Comparison of ENCODE assay signal across 25 mouse cellular contexts in genomic region chr10:97466818-97467217, GRCm38 (mm10). TPM values are rescaled to one million over a fixed set of nuclear protein-coding genes. Genes with fewer than 3 reads are reported as not detected.
A peak's percentile ranks its signal among the peaks of the same experiment; 100 is the strongest.
DNase-seq lines count a peak whose midpoint lies in the region; ATAC-seq and TF ChIP-seq lines count a peak whose summit lies in the region.
"Had no signal": no experiment of that assay in that cellular context is flagged by ENCODE, and none has a peak within 500 bp of the region (broad histone marks: within the 10 kb centered on the region; RNA-seq: fewer than 3 reads in every experiment).

No protein-coding gene starts in this region.

- 28% methylated on average over 3 of the region's 3 CpGs for WGBS in kidney, postnatal 0 days

- no peak for ATAC-seq in kidney, postnatal 0 days (replicated peaks; ENCODE audit: low FRiP score, low read depth)
- ATAC-seq: activated CD4-positive, CD25-positive, alpha-beta regulatory T cell, adult 4 months; CD4-positive, CD25-positive, alpha-beta regulatory T cell, adult 4 months; forebrain, embryonic 14.5 days; forebrain, postnatal 0 days; intestine, postnatal 0 days had no signal

- no peak overlapping the region for H3K27ac ChIP-seq in kidney, postnatal 0 days
- H3K27ac ChIP-seq: embryonic facial prominence, embryonic 12.5 days; gastrocnemius, adult 2 months; hindbrain, embryonic 12.5 days; hindbrain, embryonic 15.5 days had no signal

- H3K9me3 ChIP-seq in kidney, postnatal 0 days (replicated peaks; ENCODE audit: low read length), result no peaks in the 10 kb centered on the region
- H3K9me3 ChIP-seq: embryonic facial prominence, embryonic 12.5 days; hindbrain, embryonic 12.5 days; hindbrain, embryonic 15.5 days had no signal

- TF ChIP-seq CTCF in kidney, postnatal 0 days (IDR thresholded peaks at IDR 0.05; ENCODE audit: low read depth), result no peak

- TF ChIP-seq POLR2A in myocyte (IDR thresholded peaks at IDR 0.05; ENCODE audit: insufficient read length, low read depth), result no peak

- H3ac ChIP-seq in myocyte (ENCODE audit: control insufficient read depth, insufficient read length), result no peak overlapping the region

- H3K27me3 ChIP-seq in kidney, postnatal 0 days (ENCODE audit: insufficient read depth, low read length), result no peaks in the 10 kb centered on the region
- no peaks in the 10 kb centered on the region for H3K27me3 ChIP-seq in myocyte (ENCODE audit: control insufficient read depth, insufficient read depth, insufficient read length)
- H3K27me3 ChIP-seq: embryonic facial prominence, embryonic 12.5 days; hindbrain, embryonic 12.5 days; hindbrain, embryonic 15.5 days had no signal

- H3K4me3 ChIP-seq in kidney, postnatal 0 days (replicated peaks; ENCODE audit: low read depth, low read length), result no peak overlapping the region
- H3K4me3 ChIP-seq in myocyte, result no peak overlapping the region
- H3K4me3 ChIP-seq: embryonic facial prominence, embryonic 12.5 days; erythroblast, embryonic 14.5 days; gastrocnemius, adult 2 months; hindbrain, embryonic 12.5 days; hindbrain, embryonic 15.5 days had no signal

- peak; percentile 56 for DNase-seq in kidney, postnatal 0 days (ENCODE audit: low spot score)
- DNase-seq in kidney, adult 18-20 months, result no peak
- DNase-seq in MEL-GATA-1-ER (ENCODE audit: extremely low read depth, low read depth), result peak; percentile 1
- no peak for DNase-seq in adrenal gland, adult 8-10 months
- no peak for DNase-seq in adrenal gland, postnatal 4 days (ENCODE audit: low spot score in 2 of 2)
- DNase-seq: adrenal gland, postnatal 14 days; cerebellum, adult 11-12 months; cerebellum, adult 8-10 months; cerebellum, postnatal 10 days; forebrain, postnatal 0 days; gastrocnemius, adult 2 months; gastrocnemius, postnatal 14 days; heart, adult 11 months; kidney, adult 8-10 months had no signal

- no peak overlapping the region for H3K4me2 ChIP-seq in kidney, postnatal 0 days (ENCODE audit: low read length)
- peak overlapping the region; percentile 45 for H3K4me2 ChIP-seq in myocyte (ENCODE audit: low read depth)
- H3K4me2 ChIP-seq: embryonic facial prominence, embryonic 12.5 days; heart, embryonic 11.5 days; hindbrain, embryonic 12.5 days; hindbrain, embryonic 15.5 days had no signal

- H3K79me2 ChIP-seq in myocyte (ENCODE audit: control insufficient read depth, insufficient read depth), result no peaks in the 10 kb centered on the region

- H3K36me3 ChIP-seq in kidney, postnatal 0 days (ENCODE audit: insufficient read depth, low read length), result no peaks in the 10 kb centered on the region
- H3K36me3 ChIP-seq in myocyte (ENCODE audit: control insufficient read depth, insufficient read depth), result no peaks in the 10 kb centered on the region
- H3K36me3 ChIP-seq: embryonic facial prominence, embryonic 12.5 days; hindbrain, embryonic 12.5 days; hindbrain, embryonic 15.5 days had no signal

- no peaks in the 10 kb centered on the region for H3K4me1 ChIP-seq in kidney, postnatal 0 days (replicated peaks; ENCODE audit: insufficient read depth, low read length)
- H3K4me1 ChIP-seq: embryonic facial prominence, embryonic 12.5 days; hindbrain, embryonic 12.5 days; hindbrain, embryonic 15.5 days had no signal

- H3K9ac ChIP-seq in kidney, postnatal 0 days (ENCODE audit: low read depth, low read length), result no peak overlapping the region
- H3K9ac ChIP-seq: embryonic facial prominence, embryonic 12.5 days; forebrain, postnatal 0 days; hindbrain, embryonic 12.5 days; hindbrain, embryonic 15.5 days had no signal

TF ChIP-seq in myocyte, 11 proteins besides CTCF, POLR2A, EP300 and RAD21:
- TF ChIP-seq USF1 (IDR thresholded peaks at IDR 0.05; ENCODE audit: low read depth), result no peak
- no peak for TF ChIP-seq MYOG (IDR thresholded peaks at IDR 0.05; ENCODE audit: control insufficient read depth in 1 of 3, insufficient read depth in 1 of 3, insufficient read length in 2 of 3, low read depth in 2 of 3)
- TF ChIP-seq REST (IDR thresholded peaks at IDR 0.05; ENCODE audit: insufficient read depth, insufficient read length), result no peak
- no peak for TF ChIP-seq POLR2AphosphoS2 (IDR thresholded peaks at IDR 0.05; ENCODE audit: insufficient read length, low read depth)
- TF ChIP-seq E2F4 (IDR thresholded peaks at IDR 0.05; ENCODE audit: insufficient read depth), result no peak
- TF ChIP-seq TCF12 (IDR thresholded peaks at IDR 0.05; ENCODE audit: insufficient read depth, poor library complexity, severe bottlenecking), result no peak
- TF ChIP-seq MAX (IDR thresholded peaks at IDR 0.05; ENCODE audit: low read depth), result no peak

RNA-seq across cellular contexts. Expression of gene Dcn, which starts 12.6 kb away (rescaled TPM):
- polyA plus RNA-seq in kidney, postnatal 0 days (2015; fragmentation: Nextera tagmentation; extraction: Ambion mirVana), result 186 and 199 TPM in 2 replicates
- polyA plus RNA-seq in myocyte (2012; fragmentation: generic; extraction: Trizol), result 13.8 TPM
- total RNA-seq in adrenal gland, adult 8-10 months (2022), result 100 to 1,000 TPM; 161 to 333 (median 210) TPM
- 100 to 1,000 TPM; 254 to 314 TPM for total RNA-seq in adrenal gland, postnatal 4 days (2021)
- total RNA-seq: hematopoietic stem cell, adult 5-6 weeks had no signal
- polyA plus RNA-seq: activated CD4-positive, CD25-positive, alpha-beta regulatory T cell, adult 4 months; CD4-positive, CD25-positive, alpha-beta regulatory T cell, adult 4 months; erythroblast, embryonic 14.5 days had no signal

Comparison
In these comparisons a context has a peak if more than half of its experiments do, and no peak if none do; other contexts are left out.
1. DNase-seq: peak in kidney, postnatal 0 days (single experiment) and MEL-GATA-1-ER (single experiment); none in kidney, adult 18-20 months (single experiment), adrenal gland, adult 8-10 months (single experiment) and adrenal gland, postnatal 4 days (0 of 2).